15 mouse cellular contexts compared by ENCODE assay signal in genomic region chr3:119143034-119143433, GRCm38 (mm10).
"Had no signal": no experiment of that assay in that cellular context is flagged by ENCODE, and none has a peak within 500 bp of the region (broad histone marks: within the 10 kb centered on the region; RNA-seq: fewer than 3 reads in every experiment).

No protein-coding gene starts in this region.

- H3K36me3 ChIP-seq: kidney, embryonic 15.5 days; limb, embryonic 10.5 days; liver, embryonic 15.5 days; midbrain, embryonic 10.5 days; stomach, embryonic 15.5 days had no signal

- DNase-seq: kidney, adult 2 months; kidney, postnatal 14 days; lung, embryonic 14.5 days; lung, postnatal 10 days; lung, postnatal 4 days; right cerebral cortex, postnatal 14 days; thymus, adult 2 months; thymus, postnatal 25 days had no signal

- H3K27ac ChIP-seq: kidney, embryonic 15.5 days; left cerebral cortex, adult 2 months; limb, embryonic 10.5 days; liver, embryonic 15.5 days; midbrain, embryonic 10.5 days; stomach, embryonic 15.5 days had no signal

- H3K4me1 ChIP-seq: kidney, embryonic 15.5 days; limb, embryonic 10.5 days; liver, embryonic 15.5 days; stomach, embryonic 15.5 days had no signal

- H3K4me2 ChIP-seq: kidney, embryonic 15.5 days; liver, embryonic 11.5 days; liver, embryonic 15.5 days; lung, embryonic 14.5 days; stomach, embryonic 15.5 days had no signal

- H3K4me3 ChIP-seq: kidney, embryonic 15.5 days; left cerebral cortex, adult 2 months; limb, embryonic 10.5 days; liver, embryonic 15.5 days; midbrain, embryonic 10.5 days; stomach, embryonic 15.5 days had no signal

- H3K9me3 ChIP-seq: stomach, embryonic 15.5 days had no signal

- H3K9ac ChIP-seq: kidney, embryonic 15.5 days; liver, embryonic 15.5 days; lung, embryonic 14.5 days; stomach, embryonic 15.5 days had no signal

- H3K27me3 ChIP-seq: kidney, embryonic 15.5 days; liver, embryonic 15.5 days; stomach, embryonic 15.5 days had no signal
